Mouse (Mus musculus) forebrain, embryonic 10.5 days (tissue): ENCODE data around the gene Fancd2os. TPM values are rescaled to one million over a fixed set of nuclear protein-coding genes. Genes with fewer than 3 reads are reported as not detected.

Experiments used
- DNase-seq: peaks from one replicate; pipeline ENCODE4 v3.0.0-alpha.2; 2017; ENCODE audit warnings: low spot score; ENCODE audit errors: extremely low spot score
- H3K27ac ChIP-seq: fragments of 300-500 bp; sonication (generic); 2 replicates; pipeline ENCODE4 v1.5.1; 2016; ENCODE audit warnings: mild to moderate bottlenecking
- H3K27me3 ChIP-seq: fragments of 300-500 bp; sonication (generic); 2 replicates; pipeline ENCODE4 v1.6.1; 2016; ENCODE audit warnings: mild to moderate bottlenecking; ENCODE audit not compliant: poor library complexity, severe bottlenecking
- H3K36me3 ChIP-seq: fragments of 300-500 bp; sonication (generic); replicated peaks from 2 replicates; pipeline ENCODE4 v1.6.1; 2016; ENCODE audit warnings: mild to moderate bottlenecking, moderate library complexity
- H3K4me1 ChIP-seq: fragments of 300-500 bp; sonication (generic); 2 replicates; pipeline ENCODE4 v1.6.1; 2016
- H3K4me3 ChIP-seq: fragments of 300-500 bp; sonication (generic); 2 replicates; pipeline ENCODE4 v1.5.1; 2016; ENCODE audit warnings: mild to moderate bottlenecking, moderate library complexity
- H3K9me3 ChIP-seq: fragments of 300-500 bp; sonication (generic); 2 replicates; pipeline ENCODE4 v1.6.1; 2016; ENCODE audit warnings: mild to moderate bottlenecking, moderate library complexity
- WGBS: fragments of 180-500 bp; shearing (Covaris S2); methylation state at CpG from one replicate; pipeline ENCODE4 v1.1.7; 2016; 5-methylcytosine and 5-hydroxymethylcytosine counted together
- polyA plus RNA-seq: library from polyadenylated mRNA; unstranded; fragments of >200 nt; fragmentation: Nextera tagmentation; extraction: Ambion mirVana; gene quantifications from 2 replicates; pipeline ENCODE4 v1.2.1, GENCODE M21; 2016

Gene Fancd2os
- polyA plus RNA-seq, 1 experiment from 2014 or later: not detected

GRCm38 (mm10) chr6:113623941-113624751 is 23.6 kb upstream of the Fancd2os start, which contains the start of gene Vhl:
Gene Vhl, plus strand, starts transcription at chr6:113623959.
- no peaks in the 10 kb centered on the region; the same call in 1 of the 2 replicates for H3K9me3 ChIP-seq
- H3K4me3 ChIP-seq: peak within 1 kb of the TSS; percentile 79
- peaks cover 22% of the 10 kb centered on the region for H3K4me1 ChIP-seq
- H3K36me3 ChIP-seq: peaks cover 33% of the 10 kb centered on the region
- 1% methylated on average over 76 of the region's 76 CpGs for WGBS
- DNase-seq: peak; percentile 83
- peak within 1 kb of the TSS; percentile 94 for H3K27ac ChIP-seq
- no peaks in the 10 kb centered on the region for H3K27me3 ChIP-seq

- Histone ChIP-seq H3K27ac (peak overlapping the region; percentile 94; the same call in 1 of the 2 replicates), H3K4me3 (peak overlapping the region; percentile 79), H3K9me3 (no peaks in the 10 kb centered on the region; the same call in 1 of the 2 replicates), H3K27me3 (no peaks in the 10 kb centered on the region), H3K36me3 (peaks cover 31% of the 10 kb centered on the region), H3K4me1 (peaks cover 22% of the 10 kb centered on the region)
- WGBS: 68% methylated on average over 5 of the region's 5 CpGs
- DNase-seq: no peak
These were observed 22.9 kb upstream of the Fancd2os start for GRCm38 (mm10) chr6:113623386-113623785.

- Histone ChIP-seq H3K27ac (no peak overlapping the region), H3K4me1 (no peaks in the 10 kb centered on the region), H3K9me3 (peaks cover 4% of the 10 kb centered on the region; the same call in 1 of the 2 replicates), H3K4me3 (no peak overlapping the region), H3K36me3 (peaks cover 83% of the 10 kb centered on the region), H3K27me3 (no peaks in the 10 kb centered on the region)
- DNase-seq: no peak
- WGBS: 95% methylated on average over 4 of the region's 4 CpGs
These were observed 15.0 kb upstream of the Fancd2os start for GRCm38 (mm10) chr6:113615489-113615888.

GRCm38 (mm10) chr6:113614997-113615396 is 14.5 kb upstream of the Fancd2os start:
- Histone ChIP-seq H3K9me3 (peaks cover 4% of the 10 kb centered on the region; the same call in 1 of the 2 replicates), H3K27ac (no peak overlapping the region), H3K4me3 (no peak overlapping the region), H3K27me3 (no peaks in the 10 kb centered on the region), H3K4me1 (no peaks in the 10 kb centered on the region), H3K36me3 (peaks cover 88% of the 10 kb centered on the region)
- WGBS: 95% methylated on average over 8 of the region's 8 CpGs
- DNase-seq: no peak

- Histone ChIP-seq H3K36me3 (peaks cover 96% of the 10 kb centered on the region), H3K4me1 (no peaks in the 10 kb centered on the region), H3K4me3 (no peak overlapping the region), H3K27ac (no peak overlapping the region), H3K27me3 (no peaks in the 10 kb centered on the region), H3K9me3 (peaks cover 4% of the 10 kb centered on the region; the same call in 1 of the 2 replicates)
- DNase-seq: no peak
- whole genome bisulfite sequencing: 97% methylated on average over 7 of the region's 7 CpGs
These were observed 13.6 kb upstream of the Fancd2os start for GRCm38 (mm10) chr6:113614152-113614551.

- Histone ChIP-seq H3K9me3 (peaks cover 4% of the 10 kb centered on the region; the same call in 1 of the 2 replicates), H3K36me3 (peaks cover 100% of the 10 kb centered on the region), H3K4me3 (no peak overlapping the region), H3K4me1 (no peaks in the 10 kb centered on the region), H3K27ac (no peak overlapping the region), H3K27me3 (no peaks in the 10 kb centered on the region)
- no peak for DNase-seq
- WGBS: 94% methylated on average over 8 of the region's 8 CpGs
These were observed 11.9 kb upstream of the Fancd2os start for GRCm38 (mm10) chr6:113612258-113612969.

- H3K9me3 ChIP-seq: no peaks in the 10 kb centered on the region
- H3K27me3 ChIP-seq: no peaks in the 10 kb centered on the region
- DNase-seq: no peak
- WGBS: 96% methylated on average over 7 of the region's 7 CpGs
- H3K27ac ChIP-seq: no peak overlapping the region
- H3K36me3 ChIP-seq: peaks cover 83% of the 10 kb centered on the region
- peaks cover 17% of the 10 kb centered on the region for H3K4me1 ChIP-seq
- H3K4me3 ChIP-seq: no peak overlapping the region
These were observed 8.8 kb upstream of the Fancd2os start for GRCm38 (mm10) chr6:113609293-113609692.

- no peak overlapping the region for H3K27ac ChIP-seq
- no peak overlapping the region for H3K4me3 ChIP-seq
- peaks cover 17% of the 10 kb centered on the region for H3K4me1 ChIP-seq
- H3K36me3 ChIP-seq: peaks cover 79% of the 10 kb centered on the region
- WGBS: 91% methylated on average over 6 of the region's 6 CpGs
- no peak for DNase-seq
- H3K27me3 ChIP-seq: no peaks in the 10 kb centered on the region
- no peaks in the 10 kb centered on the region for H3K9me3 ChIP-seq
These were observed 8.4 kb upstream of the Fancd2os start for GRCm38 (mm10) chr6:113608871-113609270.

GRCm38 (mm10) chr6:113605224-113605545 is 4.7 kb upstream of the Fancd2os start:
- Histone ChIP-seq H3K27ac (peak overlapping the region; percentile 94), H3K4me1 (peaks cover 25% of the 10 kb centered on the region), H3K36me3 (peaks cover 42% of the 10 kb centered on the region), H3K4me3 (peak overlapping the region; percentile 94), H3K27me3 (no peaks in the 10 kb centered on the region), H3K9me3 (no peaks in the 10 kb centered on the region)
- DNase-seq: no peak
- 7% methylated on average over 10 of the region's 10 CpGs for WGBS

GRCm38 (mm10) chr6:113604432-113605223 is 4.1 kb upstream of the Fancd2os start, which contains the start of gene Brk1:
Gene Brk1, plus strand, starts transcription at chr6:113604772.
- Histone ChIP-seq H3K27me3 (no peaks in the 10 kb centered on the region), H3K27ac (peak within 1 kb of the TSS; percentile 94), H3K4me1 (peaks cover 27% of the 10 kb centered on the region), H3K36me3 (peaks cover 37% of the 10 kb centered on the region), H3K4me3 (peak within 1 kb of the TSS; percentile 94), H3K9me3 (no peaks in the 10 kb centered on the region)
- under 1% methylated on average over 65 of the region's 65 CpGs for WGBS
- DNase-seq: peak; percentile 83

GRCm38 (mm10) chr6:113603993-113604392 is 3.5 kb upstream of the Fancd2os start:
- H3K27ac ChIP-seq: peak overlapping the region; percentile 94
- WGBS: 53% methylated on average over 12 of the region's 12 CpGs
- peak overlapping the region; percentile 94 for H3K4me3 ChIP-seq
- peaks cover 27% of the 10 kb centered on the region for H3K4me1 ChIP-seq
- DNase-seq: no peak
- peaks cover 30% of the 10 kb centered on the region for H3K36me3 ChIP-seq
- H3K9me3 ChIP-seq: no peaks in the 10 kb centered on the region
- H3K27me3 ChIP-seq: no peaks in the 10 kb centered on the region

- peaks cover 27% of the 10 kb centered on the region for H3K4me1 ChIP-seq
- H3K27me3 ChIP-seq: no peaks in the 10 kb centered on the region
- no peaks in the 10 kb centered on the region for H3K9me3 ChIP-seq
- no peak overlapping the region for H3K4me3 ChIP-seq
- 95% methylated on average over 6 of the region's 6 CpGs for WGBS
- H3K36me3 ChIP-seq: peaks cover 20% of the 10 kb centered on the region
- DNase-seq: no peak
- no peak overlapping the region for H3K27ac ChIP-seq
These were observed 2.3 kb upstream of the Fancd2os start for GRCm38 (mm10) chr6:113602821-113603220.
